Mouse (Mus musculus): Measurements from ENCODE around the gene Tnfaip1.

- TF ChIP-seq CTCF (IDR thresholded peaks at IDR 0.05; ENCODE audit: low read depth, low read length) (no peak), POLR2A (IDR thresholded peaks at IDR 0.05; ENCODE audit: insufficient read depth, low read length) (no peak), EP300 (IDR thresholded peaks at IDR 0.05; ENCODE audit: insufficient read depth, low read depth, low read length) (no peak)
These were observed 30.6 kb upstream of the Tnfaip1 start for GRCm38 (mm10) chr11:78566775-78567174.

All from ES-Bruce4 (cell line).